Mouse (Mus musculus): ENCODE measurements around the gene Nrgn. TPM values are rescaled to one million over a fixed set of nuclear protein-coding genes. Genes with fewer than 3 reads are reported as not detected.

Gene Nrgn
- polyA plus RNA-seq, 1 experiment from 2014 or later: 2.0 TPM

DNA sequence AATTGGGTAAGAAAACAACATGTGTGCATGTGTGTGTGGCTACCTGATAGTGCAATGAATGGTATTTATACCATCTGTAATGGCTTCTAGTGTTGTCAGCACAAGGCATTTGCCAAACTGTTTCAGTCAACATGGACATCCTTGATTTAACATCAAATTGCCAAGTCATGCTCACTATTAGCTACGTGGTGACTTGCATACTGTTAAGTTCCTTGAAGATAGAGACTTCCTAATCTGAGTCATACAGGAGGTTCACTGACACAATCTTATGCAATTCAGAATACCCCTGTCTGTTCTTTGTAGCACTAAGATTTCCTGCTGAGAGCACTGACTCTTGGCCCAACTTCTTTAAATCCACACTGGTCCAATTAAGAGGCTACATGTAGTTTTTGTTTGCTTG is 35.2 kb downstream of the Nrgn start:
- Histone ChIP-seq H3K27ac (no peak overlapping the region), H3K4me2 (no peak overlapping the region), H3K9ac (no peak overlapping the region), H3K9me3 (replicated peaks) (no peaks in the 10 kb centered on the region), H3K36me3 (ENCODE audit: poor library complexity, severe bottlenecking) (peaks cover 33% of the 10 kb centered on the region), H3K27me3 (no peaks in the 10 kb centered on the region), H3K4me3 (no peak overlapping the region), H3K4me1 (0 out of 2 replicates have a peak, but pooled peaks cover 8% of the 10 kb centered on the region)
- 78% methylated on average over 1 of the region's 1 CpGs for WGBS
- ATAC-seq: no peak

DNA sequence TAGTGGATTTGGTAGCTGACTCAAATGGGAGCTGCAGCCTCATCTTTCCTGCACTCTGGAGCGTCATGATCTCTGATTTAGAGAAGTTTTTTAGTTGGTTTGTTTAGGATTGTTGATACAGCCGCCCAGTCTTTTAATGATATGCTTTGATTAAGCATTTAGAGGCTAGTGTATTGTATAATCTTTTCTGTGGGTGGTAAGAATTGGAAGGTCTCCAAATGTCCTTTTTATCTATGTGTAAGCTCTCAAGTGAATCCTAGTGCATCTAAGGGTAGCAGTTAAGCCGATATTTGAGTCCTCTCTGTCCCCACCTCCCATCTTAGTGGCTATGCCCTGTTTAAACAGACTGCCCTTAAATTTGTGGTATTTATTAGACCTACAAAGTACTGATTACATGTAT is 38.2 kb downstream of the Nrgn start:
- WGBS: 73% methylated on average over 3 of the region's 3 CpGs
- Histone ChIP-seq H3K4me1 (0 out of 2 replicates have a peak, but pooled peaks cover 8% of the 10 kb centered on the region), H3K4me3 (no peak overlapping the region), H3K27me3 (no peaks in the 10 kb centered on the region), H3K9me3 (replicated peaks) (no peaks in the 10 kb centered on the region), H3K36me3 (ENCODE audit: poor library complexity, severe bottlenecking) (peaks cover 9% of the 10 kb centered on the region), H3K4me2 (no peak overlapping the region), H3K9ac (no peak overlapping the region), H3K27ac (no peak overlapping the region)
- no peak for ATAC-seq

DNA sequence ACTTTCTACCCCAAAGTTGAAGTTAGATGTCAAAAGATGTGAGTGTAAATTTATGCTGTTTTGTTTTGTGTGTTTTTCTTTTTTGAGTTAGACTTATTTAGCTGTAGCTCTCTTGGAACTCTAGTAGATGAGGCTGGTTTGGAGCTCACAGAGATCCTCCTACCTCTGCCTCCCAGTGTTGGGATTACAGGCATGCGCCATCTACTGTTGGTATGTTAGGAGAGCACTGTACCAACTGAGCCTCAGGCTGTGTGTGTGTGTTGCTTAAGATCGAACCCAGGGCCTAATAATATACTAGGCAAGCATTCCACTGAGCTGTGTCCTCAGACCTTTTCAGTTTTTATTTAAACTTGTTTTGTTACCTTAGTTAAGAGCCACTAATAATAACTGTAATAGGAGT is 40.6 kb downstream of the Nrgn start:
- Histone ChIP-seq H3K27me3 (no peaks in the 10 kb centered on the region), H3K36me3 (ENCODE audit: poor library complexity, severe bottlenecking) (no peaks in the 10 kb centered on the region), H3K4me2 (no peak overlapping the region), H3K4me1 (peaks cover 12% of the 10 kb centered on the region), H3K9ac (no peak overlapping the region), H3K4me3 (no peak overlapping the region), H3K27ac (no peak overlapping the region), H3K9me3 (replicated peaks) (no peaks in the 10 kb centered on the region)
- 95% methylated on average over 2 of the region's 2 CpGs for WGBS
- no peak for ATAC-seq

GRCm38 (mm10) chr9:37506023-37506422 is 46.7 kb downstream of the Nrgn start:
- no peaks in the 10 kb centered on the region for H3K36me3 ChIP-seq (ENCODE audit: poor library complexity, severe bottlenecking)
- no peaks in the 10 kb centered on the region for H3K27me3 ChIP-seq
- H3K27ac ChIP-seq: no peak overlapping the region
- WGBS: 95% methylated on average over 1 of the region's 1 CpGs
- H3K9ac ChIP-seq: no peak overlapping the region
- no peak overlapping the region for H3K4me3 ChIP-seq
- peaks cover 7% of the 10 kb centered on the region for H3K4me1 ChIP-seq
- ATAC-seq: no peak
- no peaks in the 10 kb centered on the region for H3K9me3 ChIP-seq (replicated peaks)
- no peak overlapping the region for H3K4me2 ChIP-seq

DNA sequence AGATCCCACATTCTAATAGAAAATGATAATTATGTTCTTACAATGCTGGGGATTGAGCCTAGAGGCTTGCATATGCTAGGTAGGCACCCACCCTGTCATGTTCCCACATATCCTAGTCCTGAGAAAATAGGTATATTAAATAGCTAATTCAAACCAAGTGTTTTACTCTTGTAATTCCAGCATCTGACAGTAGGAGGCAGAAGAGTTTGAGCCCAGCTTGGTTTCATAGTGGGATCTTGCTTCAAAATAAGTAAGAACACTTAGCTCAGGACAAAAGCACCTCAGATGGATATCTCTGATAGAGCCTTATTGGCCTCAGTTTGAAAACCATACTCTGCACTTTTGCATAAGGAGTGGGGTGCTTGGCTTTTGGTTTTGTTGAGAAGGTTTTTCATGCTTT is 48.4 kb downstream of the Nrgn start:
- no peak for ATAC-seq
- no peak overlapping the region for H3K27ac ChIP-seq
- H3K4me2 ChIP-seq: no peak overlapping the region
- H3K36me3 ChIP-seq (ENCODE audit: poor library complexity, severe bottlenecking): peaks cover 3% of the 10 kb centered on the region; the same call in 1 of the 2 replicates
- no peaks in the 10 kb centered on the region for H3K9me3 ChIP-seq (replicated peaks)
- no peak overlapping the region for H3K4me3 ChIP-seq
- H3K27me3 ChIP-seq: no peaks in the 10 kb centered on the region
- no peak overlapping the region for H3K9ac ChIP-seq
- peaks cover 7% of the 10 kb centered on the region for H3K4me1 ChIP-seq

DNA sequence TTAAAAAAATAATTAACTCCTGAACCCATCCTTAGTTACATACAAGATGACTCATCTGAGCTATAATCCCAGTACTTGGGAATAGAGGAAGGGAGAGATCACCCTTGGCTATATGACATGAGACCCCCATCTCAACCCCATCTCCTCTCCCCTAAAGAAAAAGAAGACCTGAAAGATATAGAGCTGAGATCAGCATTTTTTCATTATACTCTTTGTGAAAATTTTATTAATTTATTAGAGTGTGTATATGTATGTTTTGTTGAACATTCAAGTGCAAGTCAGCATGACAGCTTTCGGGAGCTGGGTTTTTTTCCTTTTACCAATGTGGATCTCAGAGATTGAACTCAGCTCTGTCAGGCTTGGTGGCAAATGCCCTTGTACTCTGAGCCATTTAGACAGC is 51.5 kb downstream of the Nrgn start:
- Histone ChIP-seq H3K9ac (no peak overlapping the region), H3K27ac (no peak overlapping the region), H3K4me3 (no peak overlapping the region), H3K4me1 (0 out of 2 replicates have a peak, but pooled peaks cover under 1% of the 10 kb centered on the region), H3K27me3 (no peaks in the 10 kb centered on the region), H3K36me3 (ENCODE audit: poor library complexity, severe bottlenecking) (peaks cover 3% of the 10 kb centered on the region; the same call in 1 of the 2 replicates), H3K4me2 (no peak overlapping the region), H3K9me3 (replicated peaks) (no peaks in the 10 kb centered on the region)
- 88% methylated on average over 1 of the region's 1 CpGs for WGBS
- ATAC-seq: no peak

DNA sequence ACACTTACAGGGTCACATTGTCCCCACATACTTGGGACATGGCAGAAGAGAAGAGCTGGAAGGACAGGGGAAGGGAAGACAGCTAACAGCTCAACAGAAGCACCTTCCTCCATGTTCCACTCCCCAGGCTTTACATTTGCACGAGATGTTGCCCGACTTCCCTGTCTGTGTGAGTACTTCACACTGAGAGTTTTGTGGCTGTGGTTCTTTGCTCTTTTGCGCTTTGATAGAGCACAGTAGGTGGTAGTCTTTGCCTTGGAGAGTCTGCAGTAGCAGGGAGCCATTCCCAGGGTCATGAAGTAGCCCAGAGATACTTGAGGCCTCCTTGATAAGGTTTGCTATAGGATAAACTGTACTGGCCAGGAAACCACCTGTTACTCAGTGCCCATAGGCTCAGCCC is 52.5 kb downstream of the Nrgn start:
- 72% methylated on average over 3 of the region's 3 CpGs for WGBS
- Histone ChIP-seq H3K27me3 (no peaks in the 10 kb centered on the region), H3K36me3 (ENCODE audit: poor library complexity, severe bottlenecking) (peaks cover 6% of the 10 kb centered on the region; the same call in 1 of the 2 replicates), H3K27ac (no peak overlapping the region), H3K4me3 (no peak overlapping the region), H3K4me1 (peaks cover 6% of the 10 kb centered on the region; the same call in 1 of the 2 replicates), H3K9me3 (replicated peaks) (no peaks in the 10 kb centered on the region), H3K9ac (no peak overlapping the region), H3K4me2 (no peak overlapping the region)
- no peak for ATAC-seq

GRCm38 (mm10) chr9:37496325-37496724 is 56.4 kb downstream of the Nrgn start:
- H3K27ac ChIP-seq: no peak overlapping the region
- H3K4me1 ChIP-seq: peaks cover 8% of the 10 kb centered on the region
- peaks cover 16% of the 10 kb centered on the region for H3K36me3 ChIP-seq (ENCODE audit: poor library complexity, severe bottlenecking)
- no peak overlapping the region for H3K9ac ChIP-seq
- H3K9me3 ChIP-seq (replicated peaks): 0 out of 2 replicates have a peak, but pooled peaks cover 4% of the 10 kb centered on the region
- no peak for ATAC-seq
- H3K4me3 ChIP-seq: no peak overlapping the region
- no peak overlapping the region for H3K4me2 ChIP-seq
- H3K27me3 ChIP-seq: no peaks in the 10 kb centered on the region

DNA sequence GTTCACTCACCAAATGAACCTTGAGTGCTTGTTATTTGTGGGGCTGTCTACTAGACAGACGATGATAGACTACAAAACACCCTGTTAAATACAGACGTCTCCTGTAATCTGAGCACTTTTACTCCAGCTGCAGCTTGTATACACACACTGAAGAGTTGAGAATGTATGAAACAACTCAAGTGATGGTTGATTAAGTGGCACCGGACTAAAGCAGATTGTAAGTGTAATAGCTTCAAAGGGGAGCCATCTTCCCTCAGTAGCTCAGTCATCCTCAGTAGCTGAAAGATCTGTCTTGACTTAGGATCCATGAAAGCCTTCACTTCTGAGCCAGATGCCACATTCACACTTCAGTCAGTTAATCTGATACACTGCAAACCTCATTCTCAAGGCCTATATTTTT is 56.9 kb downstream of the Nrgn start:
- WGBS: 73% methylated on average over 3 of the region's 3 CpGs
- H3K4me2 ChIP-seq: no peak overlapping the region
- H3K4me3 ChIP-seq: no peak overlapping the region
- no peak overlapping the region for H3K9ac ChIP-seq
- H3K4me1 ChIP-seq: peaks cover 14% of the 10 kb centered on the region
- ATAC-seq: no peak
- H3K27ac ChIP-seq: no peak overlapping the region
- no peaks in the 10 kb centered on the region for H3K27me3 ChIP-seq
- H3K9me3 ChIP-seq (replicated peaks): 0 out of 2 replicates have a peak, but pooled peaks cover 4% of the 10 kb centered on the region
- peaks cover 16% of the 10 kb centered on the region for H3K36me3 ChIP-seq (ENCODE audit: poor library complexity, severe bottlenecking)

Other genes starting within 250 kb of the Nrgn start
- gene Ccdc15, start 204.5 kb downstream of the Nrgn start, polyA plus RNA-seq (2015; fragmentation: Nextera tagmentation; extraction: Ambion mirVana): 9.5 and 12.6 TPM in 2 replicates
- gene Hepacam, start 185.6 kb downstream of the Nrgn start, polyA plus RNA-seq (2015; fragmentation: Nextera tagmentation; extraction: Ambion mirVana): 0.44 and 0.49 TPM in 2 replicates
- gene Robo4, start 151.0 kb downstream of the Nrgn start, polyA plus RNA-seq (2015; fragmentation: Nextera tagmentation; extraction: Ambion mirVana): 3.1 and 4.2 TPM in 2 replicates
- gene Robo3, start 119.7 kb downstream of the Nrgn start, polyA plus RNA-seq (2015; fragmentation: Nextera tagmentation; extraction: Ambion mirVana): 7.1 and 9.3 TPM in 2 replicates
- gene Msantd2, start 63.6 kb downstream of the Nrgn start, polyA plus RNA-seq (2015; fragmentation: Nextera tagmentation; extraction: Ambion mirVana): 32.3 and 38.1 TPM in 2 replicates
- 29.7 and 31.5 TPM in 2 replicates for gene Esam, start 24.8 kb downstream of the Nrgn start, polyA plus RNA-seq (2015; fragmentation: Nextera tagmentation; extraction: Ambion mirVana)
- 0.26 and 0.42 TPM in 2 replicates for gene Vsig2, start 13.6 kb downstream of the Nrgn start, polyA plus RNA-seq (2015; fragmentation: Nextera tagmentation; extraction: Ambion mirVana)
- 7.0 and 8.3 TPM in 2 replicates for gene Siae, start 2.8 kb upstream of the Nrgn start, polyA plus RNA-seq (2015; fragmentation: Nextera tagmentation; extraction: Ambion mirVana)
- 13.1 and 15.9 TPM in 2 replicates for gene Spa17, start 60.8 kb upstream of the Nrgn start, polyA plus RNA-seq (2015; fragmentation: Nextera tagmentation; extraction: Ambion mirVana)
- 92.9 and 99.1 TPM in 2 replicates for gene Tbrg1, start 104.4 kb upstream of the Nrgn start, polyA plus RNA-seq (2015; fragmentation: Nextera tagmentation; extraction: Ambion mirVana)
- 0.18 TPM in 1 of 2 replicates, not detected in the other for gene Panx3, start 116.3 kb upstream of the Nrgn start, polyA plus RNA-seq (2015; fragmentation: Nextera tagmentation; extraction: Ambion mirVana)
- gene Olfr160, start 163.3 kb upstream of the Nrgn start, polyA plus RNA-seq (2015; fragmentation: Nextera tagmentation; extraction: Ambion mirVana): not detected in 2 replicates
- not detected in 2 replicates for gene Olfr874, start 192.2 kb upstream of the Nrgn start, polyA plus RNA-seq (2015; fragmentation: Nextera tagmentation; extraction: Ambion mirVana)
- gene Olfr875, start 219.0 kb upstream of the Nrgn start, polyA plus RNA-seq (2015; fragmentation: Nextera tagmentation; extraction: Ambion mirVana): not detected in 2 replicates